Mouse (Mus musculus): ENCODE measurements around the gene Plekhh1. TPM values are rescaled to one million over a fixed set of nuclear protein-coding genes. Genes with fewer than 3 reads are reported as not detected.

Gene Plekhh1
- 1.6 and 1.7 TPM in 2 replicates for polyA plus RNA-seq (2015; fragmentation: Nextera tagmentation; extraction: Ambion mirVana)

DNA sequence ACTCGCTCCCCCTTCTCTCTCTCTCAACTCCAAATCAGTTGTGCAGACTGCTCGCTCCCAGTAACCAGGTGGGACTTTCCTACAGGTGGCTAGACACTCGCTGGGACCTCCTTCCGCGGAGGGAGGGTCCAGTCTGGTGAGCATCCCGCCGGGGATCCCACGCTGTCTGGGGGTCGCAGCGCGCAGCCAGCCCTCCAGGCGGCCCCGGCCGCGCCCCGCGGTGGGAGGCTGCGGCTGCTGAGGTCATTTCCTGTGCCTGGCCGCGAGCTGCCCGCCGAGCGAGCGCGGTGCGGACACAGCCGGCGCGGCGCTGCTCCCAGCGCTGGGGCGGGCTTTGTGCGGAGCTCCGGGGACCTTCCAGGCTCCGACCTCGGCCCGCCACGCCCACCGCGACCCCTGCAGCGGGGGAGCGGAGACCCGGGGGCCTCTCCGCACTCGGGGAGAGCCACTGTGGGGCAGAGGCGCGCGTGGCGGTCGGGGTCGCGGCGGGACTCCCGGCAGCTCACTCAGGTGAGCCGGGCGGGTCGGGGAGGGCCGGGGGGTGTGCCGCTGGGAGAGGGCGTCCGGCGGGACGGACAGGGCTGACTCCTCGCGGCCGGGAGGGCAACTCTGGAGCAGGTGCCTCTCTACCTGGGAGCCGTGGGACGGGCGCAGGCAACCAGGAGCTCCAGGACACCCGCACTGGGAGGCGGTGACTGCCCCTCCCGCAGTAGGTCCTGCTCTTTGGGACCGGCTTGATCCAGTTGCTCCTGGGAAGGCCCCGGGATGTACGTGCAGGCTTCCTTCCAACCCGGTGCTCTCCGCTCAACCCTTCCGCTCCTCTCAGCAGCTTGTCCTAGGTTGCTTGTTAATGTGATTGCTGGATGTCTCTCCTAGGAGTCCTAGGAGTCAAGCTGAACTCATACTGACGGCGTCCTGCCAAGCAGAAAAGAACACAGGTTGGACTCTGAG lies at the start of gene Plekhh1:
Plekhh1 (plus strand) TSS at position 253 of the 951 bp plus-strand sequence.
- H3K36me3 ChIP-seq = no peaks in the 10 kb centered on the region
- WGBS = 1% methylated on average over 69 of the region's 80 CpGs
- ATAC-seq (replicated peaks) = peak; percentile 90
- H3K27me3 ChIP-seq = no peaks in the 10 kb centered on the region
- H3K9me3 ChIP-seq = no peaks in the 10 kb centered on the region
- peak within 1 kb of the TSS; percentile 96 for H3K4me2 ChIP-seq (replicated peaks)
- peak within 1 kb of the TSS; percentile 52 for H3K9ac ChIP-seq (replicated peaks)
- peak within 1 kb of the TSS; percentile 51 for H3K4me3 ChIP-seq
- peaks cover 12% of the 10 kb centered on the region for H3K4me1 ChIP-seq
- H3K27ac ChIP-seq (replicated peaks) = no peak within 1 kb of the TSS

DNA sequence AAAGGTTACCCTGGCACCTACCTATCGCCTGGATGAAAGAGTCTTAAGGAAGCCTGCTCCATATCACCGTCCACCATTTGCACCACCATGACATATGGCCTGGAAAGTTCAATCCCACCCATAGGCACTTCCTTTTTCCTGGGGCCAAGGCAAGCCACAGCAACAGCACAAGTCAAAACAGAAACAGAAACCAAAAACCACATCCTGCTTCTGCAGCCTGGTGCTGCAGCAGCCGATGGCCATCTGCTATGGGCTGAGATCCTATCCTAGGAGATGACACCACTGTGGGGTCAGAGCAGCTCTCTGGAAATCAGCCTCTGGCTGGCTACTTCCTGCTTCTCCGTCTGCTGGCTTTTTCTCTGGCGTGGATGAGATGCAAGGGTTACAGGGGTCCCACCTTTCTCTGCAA lies 48.3 kb upstream of the Plekhh1 start:
- H3K27ac ChIP-seq (replicated peaks) = no peak overlapping the region
- 93% methylated on average over 5 of the region's 5 CpGs for WGBS
- ATAC-seq (replicated peaks) = no peak

GRCm38 (mm10) chr12:78981131-78981530 lies 47.8 kb upstream of the Plekhh1 start:
- H3K9me3 ChIP-seq = no peaks in the 10 kb centered on the region
- 73% methylated on average over 2 of the region's 2 CpGs for WGBS
- H3K4me1 ChIP-seq = peaks cover 12% of the 10 kb centered on the region
- no peak overlapping the region for H3K9ac ChIP-seq (replicated peaks)
- no peak for ATAC-seq (replicated peaks)
- H3K4me3 ChIP-seq = no peak overlapping the region
- H3K4me2 ChIP-seq (replicated peaks) = no peak overlapping the region
- H3K27ac ChIP-seq (replicated peaks) = no peak overlapping the region
- no peaks in the 10 kb centered on the region for H3K27me3 ChIP-seq
- H3K36me3 ChIP-seq = no peaks in the 10 kb centered on the region

More for the DNA sequence above, 48.3 kb upstream of the Plekhh1 start:
- peaks cover 12% of the 10 kb centered on the region for H3K4me1 ChIP-seq
- H3K9ac ChIP-seq (replicated peaks) = no peak overlapping the region
- H3K4me2 ChIP-seq (replicated peaks) = no peak overlapping the region
- no peaks in the 10 kb centered on the region for H3K27me3 ChIP-seq
- H3K36me3 ChIP-seq = no peaks in the 10 kb centered on the region
- no peaks in the 10 kb centered on the region for H3K9me3 ChIP-seq
- no peak overlapping the region for H3K4me3 ChIP-seq

GRCm38 (mm10) chr12:78981938-78982825 lies 46.8 kb upstream of the Plekhh1 start:
- Histone ChIP-seq H3K27ac (replicated peaks) (no peak overlapping the region), H3K36me3 (no peaks in the 10 kb centered on the region), H3K9ac (replicated peaks) (no peak overlapping the region), H3K4me3 (no peak overlapping the region), H3K4me2 (replicated peaks) (no peak overlapping the region), H3K9me3 (no peaks in the 10 kb centered on the region), H3K4me1 (peaks cover 14% of the 10 kb centered on the region), H3K27me3 (no peaks in the 10 kb centered on the region)
- WGBS = 76% methylated on average over 9 of the region's 9 CpGs
- ATAC-seq (replicated peaks) = no peak

DNA sequence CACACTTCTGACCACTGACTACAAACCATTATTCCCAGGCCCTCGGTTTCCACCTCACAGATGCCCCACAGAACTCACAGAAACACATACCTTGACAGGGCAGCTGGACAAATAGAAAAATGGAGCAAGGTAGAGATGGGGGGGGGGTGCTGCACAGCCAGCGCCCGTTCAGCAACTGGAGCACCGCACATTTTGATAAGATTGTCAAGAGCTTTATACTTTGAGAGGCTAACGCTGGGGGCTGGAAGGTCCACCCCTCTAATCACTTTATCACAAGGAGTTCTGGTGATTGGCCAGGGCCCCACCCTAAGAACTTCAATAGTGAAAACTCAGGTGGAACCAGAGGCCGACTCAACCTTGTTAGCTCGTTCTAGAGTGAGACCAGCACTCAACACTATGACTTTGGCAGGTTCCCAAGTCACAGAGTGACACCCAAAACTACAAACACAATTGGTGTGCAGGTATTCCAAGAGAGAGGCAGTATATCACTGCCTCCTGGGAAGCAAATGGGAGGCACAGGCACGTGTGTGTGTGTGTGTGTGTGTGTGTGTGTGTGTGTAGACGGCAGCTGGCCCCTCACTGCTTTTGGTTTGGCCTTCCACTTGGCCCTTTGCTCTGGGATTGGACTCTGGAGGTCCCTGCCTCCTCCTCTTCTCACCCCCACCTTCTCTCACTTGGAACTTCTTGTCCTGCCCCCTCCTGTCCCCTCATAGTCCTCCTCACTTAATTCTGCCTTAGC lies 45.5 kb upstream of the Plekhh1 start:
- Histone ChIP-seq H3K36me3 (no peaks in the 10 kb centered on the region), H3K4me3 (no peak overlapping the region), H3K4me2 (replicated peaks) (no peak overlapping the region), H3K4me1 (peaks cover 27% of the 10 kb centered on the region), H3K9ac (replicated peaks) (no peak overlapping the region), H3K27ac (replicated peaks) (peak overlapping the region; percentile 42), H3K27me3 (no peaks in the 10 kb centered on the region), H3K9me3 (no peaks in the 10 kb centered on the region)
- peak; percentile 9 for ATAC-seq (replicated peaks)
- WGBS = 69% methylated on average over 9 of the region's 9 CpGs

DNA sequence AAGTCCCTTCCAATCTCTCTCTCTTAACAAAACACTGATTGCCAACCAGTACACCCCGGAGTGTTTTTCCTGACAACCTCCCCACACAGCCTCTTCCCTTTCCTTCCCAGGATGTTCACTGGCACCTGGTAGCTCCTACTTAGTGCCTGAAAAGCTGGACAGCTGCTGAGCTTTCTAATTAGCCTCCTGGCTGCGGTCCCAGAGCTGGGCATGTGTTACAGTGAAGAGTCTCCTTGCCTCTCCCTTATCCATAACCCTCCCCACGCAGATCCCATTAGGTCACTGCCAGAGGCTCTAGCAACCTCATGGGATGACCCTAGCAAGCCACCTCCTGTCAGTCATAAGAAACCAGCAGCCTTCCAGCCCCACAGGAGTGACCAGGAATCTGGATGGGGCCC lies 44.9 kb upstream of the Plekhh1 start:
- WGBS = 20% methylated on average over 3 of the region's 3 CpGs
- peak; percentile 59 for ATAC-seq (replicated peaks)
- Histone ChIP-seq H3K4me2 (replicated peaks) (no peak overlapping the region), H3K36me3 (no peaks in the 10 kb centered on the region), H3K4me3 (no peak overlapping the region), H3K27ac (replicated peaks) (peak overlapping the region; percentile 42), H3K9me3 (no peaks in the 10 kb centered on the region), H3K27me3 (no peaks in the 10 kb centered on the region), H3K4me1 (peaks cover 28% of the 10 kb centered on the region), H3K9ac (replicated peaks) (no peak overlapping the region)

- no peaks in the 10 kb centered on the region for H3K9me3 ChIP-seq
These were observed 41.3 kb upstream of the Plekhh1 start for GRCm38 (mm10) chr12:78987581-78988081.

GRCm38 (mm10) chr12:78996271-78996670 lies 32.7 kb upstream of the Plekhh1 start:
- 80% methylated on average over 4 of the region's 4 CpGs for WGBS
- Histone ChIP-seq H3K27me3 (no peaks in the 10 kb centered on the region), H3K4me3 (no peak overlapping the region), H3K36me3 (no peaks in the 10 kb centered on the region), H3K27ac (replicated peaks) (no peak overlapping the region), H3K9ac (replicated peaks) (no peak overlapping the region), H3K9me3 (no peaks in the 10 kb centered on the region), H3K4me1 (no peaks in the 10 kb centered on the region), H3K4me2 (replicated peaks) (no peak overlapping the region)
- ATAC-seq (replicated peaks) = no peak

More at GRCm38 (mm10) chr12:78987581-78988081, 41.3 kb upstream of the Plekhh1 start:
- Histone ChIP-seq H3K4me3 (no peak overlapping the region), H3K4me2 (replicated peaks) (no peak overlapping the region), H3K27me3 (no peaks in the 10 kb centered on the region), H3K4me1 (peaks cover 28% of the 10 kb centered on the region), H3K36me3 (no peaks in the 10 kb centered on the region), H3K9ac (replicated peaks) (no peak overlapping the region), H3K27ac (replicated peaks) (peak overlapping the region; percentile 49)
- ATAC-seq (replicated peaks) = peak; percentile 90
- WGBS = 23% methylated on average over 9 of the region's 9 CpGs

- Histone ChIP-seq H3K36me3 (no peaks in the 10 kb centered on the region), H3K9me3 (no peaks in the 10 kb centered on the region), H3K27me3 (no peaks in the 10 kb centered on the region), H3K4me1 (no peaks in the 10 kb centered on the region), H3K27ac (replicated peaks) (no peak overlapping the region), H3K4me2 (replicated peaks) (no peak overlapping the region), H3K9ac (replicated peaks) (no peak overlapping the region), H3K4me3 (no peak overlapping the region)
- no peak for ATAC-seq (replicated peaks)
- 18% methylated on average over 7 of the region's 7 CpGs for WGBS
These were observed 32.3 kb upstream of the Plekhh1 start for GRCm38 (mm10) chr12:78996711-78997110.

DNA sequence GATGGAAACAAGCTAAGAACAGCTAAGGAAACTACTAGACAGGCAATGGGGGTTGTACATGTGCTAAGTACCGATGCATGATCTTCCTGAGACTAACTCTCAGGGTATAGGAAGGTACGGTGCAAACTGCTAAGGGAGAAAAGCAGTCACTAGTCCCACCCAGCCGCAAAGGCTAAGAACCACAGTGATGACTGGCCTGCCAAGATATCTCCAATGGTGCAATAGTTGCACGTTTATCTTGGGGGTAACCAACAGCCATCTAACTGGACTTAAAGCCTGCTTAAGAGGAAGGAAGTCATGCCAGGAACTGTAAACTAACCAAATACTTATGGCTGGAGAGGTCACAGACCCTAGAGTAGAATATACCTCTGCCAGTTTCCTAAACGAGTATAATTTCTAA lies 26.6 kb upstream of the Plekhh1 start:
- 89% methylated on average over 5 of the region's 5 CpGs for WGBS

GRCm38 (mm10) chr12:79002978-79003377 lies 26.0 kb upstream of the Plekhh1 start:
- no peaks in the 10 kb centered on the region for H3K9me3 ChIP-seq
- H3K9ac ChIP-seq (replicated peaks) = no peak overlapping the region
- H3K4me1 ChIP-seq = peaks cover 24% of the 10 kb centered on the region
- H3K27me3 ChIP-seq = no peaks in the 10 kb centered on the region
- H3K27ac ChIP-seq (replicated peaks) = no peak overlapping the region
- no peaks in the 10 kb centered on the region for H3K36me3 ChIP-seq
- no peak overlapping the region for H3K4me3 ChIP-seq
- 84% methylated on average over 3 of the region's 3 CpGs for WGBS
- ATAC-seq (replicated peaks) = no peak
- H3K4me2 ChIP-seq (replicated peaks) = no peak overlapping the region

More for the DNA sequence above, 26.6 kb upstream of the Plekhh1 start:
- ATAC-seq (replicated peaks) = no peak
- H3K27me3 ChIP-seq = no peaks in the 10 kb centered on the region
- H3K27ac ChIP-seq (replicated peaks) = no peak overlapping the region
- H3K36me3 ChIP-seq = no peaks in the 10 kb centered on the region
- H3K9me3 ChIP-seq = no peaks in the 10 kb centered on the region
- H3K9ac ChIP-seq (replicated peaks) = no peak overlapping the region
- H3K4me2 ChIP-seq (replicated peaks) = no peak overlapping the region
- no peak overlapping the region for H3K4me3 ChIP-seq
- peaks cover 19% of the 10 kb centered on the region for H3K4me1 ChIP-seq
